Mouse (Mus musculus) neural tube, embryonic 14.5 days (tissue): ENCODE measurements around the gene Ctsd. TPM values are rescaled to one million over a fixed set of nuclear protein-coding genes. Genes with fewer than 3 reads are reported as not detected.

Experiments used
- ATAC-seq: fragments of 200-750 bp; cut with Nextera tagmentation; 2 replicates; pipeline ENCODE4 v1.8.0; 2017; ENCODE audit warnings: low read depth, mild to moderate bottlenecking, moderate TSS enrichment, moderate library complexity
- H3K27ac ChIP-seq: fragments of 300-500 bp; sonication (generic); 2 replicates; pipeline ENCODE4 v1.5.1; 2014; ENCODE audit warnings: low read depth, mild to moderate bottlenecking, control low read depth, low read length, moderate library complexity, mixed read lengths
- H3K27me3 ChIP-seq: fragments of 300-500 bp; sonication (generic); 2 replicates; pipeline ENCODE4 v1.6.1; 2014; ENCODE audit warnings: low read length; ENCODE audit not compliant: control insufficient read depth, insufficient read depth
- H3K36me3 ChIP-seq: fragments of 300-500 bp; sonication (generic); 2 replicates; pipeline ENCODE4 v1.6.1; 2014; ENCODE audit warnings: low read length, mixed read lengths; ENCODE audit not compliant: control insufficient read depth, insufficient read depth
- H3K4me1 ChIP-seq: fragments of 300-500 bp; sonication (generic); 2 replicates; pipeline ENCODE4 v1.6.1; 2014; ENCODE audit warnings: low read length; ENCODE audit not compliant: control insufficient read depth, insufficient read depth
- H3K4me2 ChIP-seq: fragments of 300-500 bp; sonication (generic); 2 replicates; pipeline ENCODE4 v1.6.1; 2014; ENCODE audit warnings: mild to moderate bottlenecking, low read depth, low read length, control low read depth
- H3K4me3 ChIP-seq: fragments of 300-500 bp; sonication (generic); 2 replicates; pipeline ENCODE4 v1.5.1; 2014; ENCODE audit warnings: low read depth, low read length, control low read depth, mixed read lengths
- H3K9ac ChIP-seq: fragments of 300-500 bp; sonication (generic); replicated peaks from 2 replicates; pipeline ENCODE4 v1.6.1; 2014; ENCODE audit warnings: low read depth, mild to moderate bottlenecking, control low read depth, low read length, mixed read lengths
- H3K9me3 ChIP-seq: fragments of 300-500 bp; sonication (generic); 2 replicates; pipeline ENCODE4 v1.6.1; 2016; ENCODE audit warnings: low read length; ENCODE audit not compliant: control insufficient read depth
- WGBS: fragments of 180-500 bp; shearing (Covaris S2); extraction: QIAGEN DNeasy Blood & Tissue Kit; methylation state at CpG from one replicate; pipeline ENCODE4 v1.1.7; 2014; 5-methylcytosine and 5-hydroxymethylcytosine counted together
- polyA plus RNA-seq: library from polyadenylated mRNA; unstranded; fragments of >200 nt; fragmentation: Nextera tagmentation; extraction: Ambion mirVana; gene quantifications from 2 replicates; pipeline ENCODE4 v1.2.1, GENCODE M21; 2014

The Ctsd gene
- polyA plus RNA-seq: 250 and 288 TPM in 2 replicates

DNA sequence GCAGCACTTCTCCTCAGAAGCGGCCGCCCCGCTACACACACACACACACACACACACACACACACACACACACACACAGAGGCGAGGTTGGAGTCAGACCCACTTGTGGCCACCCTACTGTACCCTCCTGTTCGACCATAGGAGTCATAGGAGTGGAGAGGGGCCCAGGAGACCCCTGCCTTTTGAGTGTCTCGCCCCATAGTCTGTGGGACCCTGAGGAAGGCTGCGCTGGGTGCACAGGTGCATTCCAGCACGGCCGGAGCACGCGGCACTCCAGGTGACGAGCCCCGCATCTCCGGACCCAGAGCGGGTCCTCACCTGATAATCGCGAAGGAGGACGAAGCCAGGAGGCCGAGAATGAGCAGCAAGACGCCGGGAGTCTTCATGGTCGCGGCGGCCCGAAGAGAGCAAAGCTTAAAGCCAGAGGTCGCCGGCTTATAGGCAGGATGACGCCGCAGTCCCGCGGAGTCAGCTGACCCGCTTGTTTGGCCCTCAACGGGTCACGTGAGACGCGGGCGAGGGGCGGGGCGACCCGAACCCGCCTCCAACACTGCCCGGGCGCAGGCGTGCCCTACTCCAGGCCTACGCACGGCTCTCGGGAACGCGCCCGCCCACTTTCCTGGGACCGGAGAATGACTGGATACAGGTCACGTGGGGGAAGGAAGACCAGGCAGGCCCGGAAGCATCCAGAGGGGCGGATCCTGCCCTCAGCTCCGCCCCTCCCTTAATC is at the start of gene Ctsd:
Gene Ctsd, minus strand, starts transcription at position 620 of the 730 bp plus-strand sequence.
- Histone ChIP-seq H3K4me2 (peak within 1 kb of the TSS; percentile 58), H3K4me1 (peaks cover 15% of the 10 kb centered on the region), H3K9me3 (no peaks in the 10 kb centered on the region), H3K9ac (peak within 1 kb of the TSS; percentile 94), H3K27ac (peak within 1 kb of the TSS; percentile 69), H3K4me3 (peak within 1 kb of the TSS; percentile 82), H3K27me3 (no peaks in the 10 kb centered on the region), H3K36me3 (peaks cover 15% of the 10 kb centered on the region)
- peak; percentile 97 for ATAC-seq
- WGBS: under 1% methylated on average over 49 of the region's 55 CpGs

- no peaks in the 10 kb centered on the region for H3K9me3 ChIP-seq
- H3K4me1 ChIP-seq: no peaks in the 10 kb centered on the region
- no peak overlapping the region for H3K27ac ChIP-seq
- H3K4me2 ChIP-seq: no peak overlapping the region
- H3K36me3 ChIP-seq: no peaks in the 10 kb centered on the region
- no peak overlapping the region for H3K4me3 ChIP-seq
- WGBS: 75% methylated on average over 5 of the region's 5 CpGs
- H3K9ac ChIP-seq: no peak overlapping the region
- no peak for ATAC-seq
- H3K27me3 ChIP-seq: no peaks in the 10 kb centered on the region
Measured at GRCm38 (mm10) chr7:142437324-142437723, 49.5 kb upstream of the Ctsd start.

GRCm38 (mm10) chr7:142435524-142435923 is 47.7 kb upstream of the Ctsd start:
- H3K9ac ChIP-seq: no peak overlapping the region
- H3K4me2 ChIP-seq: no peak overlapping the region
- H3K4me3 ChIP-seq: no peak overlapping the region
- H3K4me1 ChIP-seq: peaks cover 5% of the 10 kb centered on the region
- H3K9me3 ChIP-seq: no peaks in the 10 kb centered on the region
- H3K27me3 ChIP-seq: no peaks in the 10 kb centered on the region
- H3K36me3 ChIP-seq: no peaks in the 10 kb centered on the region
- ATAC-seq: no peak
- H3K27ac ChIP-seq: no peak overlapping the region
- 27% methylated on average over 4 of the region's 4 CpGs for WGBS

DNA sequence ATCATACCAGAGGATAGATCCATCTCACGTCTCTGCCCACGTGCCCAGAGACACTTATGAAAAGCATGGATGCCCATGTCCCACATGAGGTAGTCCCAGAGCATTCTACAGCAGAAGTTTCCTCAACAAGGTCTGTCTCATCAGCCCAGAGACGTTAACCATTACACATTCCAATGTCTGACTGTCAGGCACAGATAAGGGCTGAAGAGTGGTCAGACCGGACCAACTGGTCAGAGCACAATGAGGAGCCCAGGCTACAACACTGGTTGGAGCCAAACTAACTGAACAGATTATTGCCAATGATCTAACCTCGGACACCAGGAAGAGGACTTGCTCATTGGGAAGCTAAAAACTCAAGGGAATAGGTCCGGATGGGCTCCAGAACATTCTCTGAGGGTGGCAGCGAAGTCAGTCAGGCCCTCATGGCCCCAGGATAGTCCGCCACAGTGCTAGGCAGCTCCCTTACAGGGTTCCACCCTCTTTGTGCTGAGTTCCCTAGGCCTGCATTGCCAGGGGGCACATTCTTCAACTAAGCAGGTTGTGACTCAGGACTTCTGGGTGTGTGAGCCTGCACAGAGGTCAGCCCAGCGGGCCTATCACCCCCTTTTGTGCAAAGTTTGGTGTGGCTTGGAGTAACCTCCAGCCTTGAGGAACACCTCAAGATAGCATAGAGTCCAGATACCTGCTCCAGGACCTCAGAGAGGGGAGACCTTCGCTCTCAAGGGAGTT is 46.5 kb upstream of the Ctsd start, which contains the start of gene Syt8:
Gene Syt8, plus strand, starts transcription at position 714 of the 729 bp plus-strand sequence.
- Histone ChIP-seq H3K27me3 (no peaks in the 10 kb centered on the region), H3K9ac (no peak within 1 kb of the TSS), H3K4me3 (no peak within 1 kb of the TSS), H3K4me2 (no peak within 1 kb of the TSS), H3K27ac (no peak within 1 kb of the TSS), H3K36me3 (no peaks in the 10 kb centered on the region), H3K9me3 (no peaks in the 10 kb centered on the region), H3K4me1 (peaks cover 13% of the 10 kb centered on the region)
- 90% methylated on average over 10 of the region's 10 CpGs for WGBS
- ATAC-seq: no peak

GRCm38 (mm10) chr7:142433623-142434022 is 45.8 kb upstream of the Ctsd start:
- WGBS: 53% methylated on average over 19 of the region's 19 CpGs
- H3K36me3 ChIP-seq: no peaks in the 10 kb centered on the region

GRCm38 (mm10) chr7:142431106-142431505 is 43.3 kb upstream of the Ctsd start:
- ATAC-seq: no peak
- H3K27ac ChIP-seq: no peak overlapping the region; the same call in 1 of the 2 replicates
- H3K36me3 ChIP-seq: no peaks in the 10 kb centered on the region
- H3K4me2 ChIP-seq: no peak overlapping the region
- no peaks in the 10 kb centered on the region for H3K9me3 ChIP-seq
- H3K4me1 ChIP-seq: peaks cover 13% of the 10 kb centered on the region
- 80% methylated on average over 14 of the region's 14 CpGs for WGBS
- H3K9ac ChIP-seq: no peak overlapping the region
- H3K27me3 ChIP-seq: no peaks in the 10 kb centered on the region
- H3K4me3 ChIP-seq: no peak overlapping the region

More at GRCm38 (mm10) chr7:142433623-142434022, 45.8 kb upstream of the Ctsd start:
- peaks cover 13% of the 10 kb centered on the region for H3K4me1 ChIP-seq
- no peak overlapping the region for H3K4me2 ChIP-seq
- no peak for ATAC-seq
- H3K4me3 ChIP-seq: no peak overlapping the region
- no peak overlapping the region for H3K27ac ChIP-seq
- H3K9me3 ChIP-seq: no peaks in the 10 kb centered on the region
- no peak overlapping the region for H3K9ac ChIP-seq
- H3K27me3 ChIP-seq: no peaks in the 10 kb centered on the region

GRCm38 (mm10) chr7:142430160-142430678 is 42.4 kb upstream of the Ctsd start:
- no peak overlapping the region for H3K4me3 ChIP-seq
- WGBS: 36% methylated on average over 12 of the region's 12 CpGs
- H3K36me3 ChIP-seq: no peaks in the 10 kb centered on the region
- peak; percentile 85 for ATAC-seq
- 0 out of 2 replicates have a peak overlapping the region, but pooled peaks have one; percentile 4 for H3K4me2 ChIP-seq
- H3K27ac ChIP-seq: peak overlapping the region; percentile 23; the same call in 1 of the 2 replicates
- H3K9ac ChIP-seq: no peak overlapping the region
- no peaks in the 10 kb centered on the region for H3K27me3 ChIP-seq
- peaks cover 13% of the 10 kb centered on the region for H3K4me1 ChIP-seq
- H3K9me3 ChIP-seq: no peaks in the 10 kb centered on the region

GRCm38 (mm10) chr7:142428213-142428612 is 40.4 kb upstream of the Ctsd start:
- Histone ChIP-seq H3K4me2 (no peak overlapping the region), H3K27ac (no peak overlapping the region), H3K4me1 (peaks cover 13% of the 10 kb centered on the region), H3K27me3 (no peaks in the 10 kb centered on the region), H3K36me3 (no peaks in the 10 kb centered on the region), H3K9ac (no peak overlapping the region), H3K4me3 (no peak overlapping the region), H3K9me3 (no peaks in the 10 kb centered on the region)
- WGBS: 10% methylated on average over 7 of the region's 7 CpGs
- ATAC-seq: no peak
